Mouse (Mus musculus): ENCODE measurements at regions not wholly inside any gene's neighbourhood (a gene's known extent, or its start where the extent isn't known, plus 50 kb on each side); places are given as distances from the start of the nearest gene placed in this dataset.

DNA sequence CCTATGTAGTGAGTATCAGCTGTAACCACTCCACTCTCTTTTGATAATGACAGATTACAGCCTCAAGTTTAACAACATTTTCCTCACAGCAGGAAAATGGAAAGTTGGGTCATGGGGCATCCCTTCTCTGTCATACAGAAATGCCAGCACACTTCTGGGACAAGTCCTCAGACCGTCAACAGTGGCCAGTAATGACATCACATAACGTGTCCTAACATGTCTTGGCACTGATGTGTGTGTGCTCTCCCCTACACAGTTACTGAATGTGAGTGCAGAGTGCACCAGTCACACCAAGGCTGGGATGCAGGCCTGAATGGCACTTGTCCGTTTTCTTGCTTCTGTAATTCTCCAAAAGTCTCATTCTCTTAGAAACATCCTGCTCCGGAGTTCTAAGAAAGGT lies 132.0 kb upstream of the Lrig3 start:
- TF ChIP-seq CTCF (IDR thresholded peaks at IDR 0.05; ENCODE audit: insufficient read depth, low read depth, low read length): no peak
- TF ChIP-seq POLR2A (IDR thresholded peaks at IDR 0.05; ENCODE audit: insufficient read depth, low read depth, low read length): no peak
- 96% methylated on average over 4 of the region's 4 CpGs for WGBS
- H3K27ac ChIP-seq (ENCODE audit: insufficient read depth, low read depth, low read length): no peak overlapping the region
- no peak overlapping the region for H3K4me3 ChIP-seq (ENCODE audit: insufficient read depth, low read depth, low read length)
- no peaks in the 10 kb centered on the region for H3K4me1 ChIP-seq (ENCODE audit: control insufficient read depth, insufficient read depth, low read length)

DNA sequence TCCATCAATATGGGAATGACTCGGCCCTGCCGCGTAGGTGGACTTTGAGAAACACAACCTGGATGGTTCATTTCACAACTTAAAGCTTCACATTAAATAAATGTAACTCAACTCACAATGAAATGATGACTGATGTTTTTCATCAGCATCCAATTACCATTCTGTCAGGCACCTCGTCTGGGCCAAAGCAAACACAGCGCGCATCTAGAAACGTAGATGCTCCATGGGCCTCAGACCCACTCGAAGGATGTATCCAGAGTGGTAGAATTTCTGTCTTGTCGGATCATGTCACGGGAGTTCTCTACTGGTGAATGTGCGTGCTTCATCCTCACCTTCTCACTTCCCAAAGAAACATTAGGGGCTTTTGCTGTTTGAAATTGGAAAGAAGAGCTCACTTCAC lies 127.0 kb upstream of the Lrig3 start:
- H3K4me3 ChIP-seq (ENCODE audit: insufficient read depth, low read depth, low read length): no peak overlapping the region
- TF ChIP-seq CTCF (IDR thresholded peaks at IDR 0.05; ENCODE audit: insufficient read depth, low read depth, low read length): no peak
- no peak for TF ChIP-seq POLR2A (IDR thresholded peaks at IDR 0.05; ENCODE audit: insufficient read depth, low read depth, low read length)
- H3K27ac ChIP-seq (ENCODE audit: insufficient read depth, low read depth, low read length): no peak overlapping the region
- WGBS: 93% methylated on average over 11 of the region's 11 CpGs
- peaks cover 4% of the 10 kb centered on the region; the same call in 1 of the 2 replicates for H3K4me1 ChIP-seq (ENCODE audit: control insufficient read depth, insufficient read depth, low read length)

DNA sequence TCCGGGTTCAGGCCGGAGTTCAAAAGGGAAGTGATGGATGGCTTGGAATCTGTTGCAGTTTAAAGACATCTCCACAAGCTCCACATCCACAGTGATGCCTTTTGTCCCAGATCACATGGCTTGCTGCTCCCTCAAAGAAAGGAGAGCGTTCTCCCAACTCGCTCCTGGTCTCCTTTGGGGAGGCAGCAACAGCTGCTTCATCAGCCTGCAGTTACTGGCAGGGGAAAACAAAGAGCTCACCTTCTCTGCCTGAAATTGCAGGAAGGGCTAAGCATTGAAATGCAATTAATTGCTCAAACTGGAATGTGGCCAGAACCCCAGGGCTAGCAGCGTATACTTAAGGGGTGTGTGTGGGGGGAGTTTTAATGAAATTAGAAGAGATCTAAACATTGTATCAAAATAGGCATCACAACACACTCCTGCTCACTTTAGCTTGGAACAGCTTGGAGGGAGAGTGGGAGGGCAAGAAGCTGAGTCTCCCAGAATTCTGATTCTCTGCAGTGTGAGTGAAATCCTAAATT lies 126.3 kb upstream of the Lrig3 start:
- Histone ChIP-seq H3K4me1 (ENCODE audit: control insufficient read depth, insufficient read depth, low read length) (peaks cover 4% of the 10 kb centered on the region; the same call in 1 of the 2 replicates), H3K4me3 (ENCODE audit: insufficient read depth, low read depth, low read length) (no peak overlapping the region), H3K27ac (ENCODE audit: insufficient read depth, low read depth, low read length) (no peak overlapping the region)
- 16% methylated on average over 5 of the region's 5 CpGs for WGBS
- TF ChIP-seq CTCF (IDR thresholded peaks at IDR 0.05; ENCODE audit: insufficient read depth, low read depth, low read length) (no peak), POLR2A (IDR thresholded peaks at IDR 0.05; ENCODE audit: insufficient read depth, low read depth, low read length) (no peak)

DNA sequence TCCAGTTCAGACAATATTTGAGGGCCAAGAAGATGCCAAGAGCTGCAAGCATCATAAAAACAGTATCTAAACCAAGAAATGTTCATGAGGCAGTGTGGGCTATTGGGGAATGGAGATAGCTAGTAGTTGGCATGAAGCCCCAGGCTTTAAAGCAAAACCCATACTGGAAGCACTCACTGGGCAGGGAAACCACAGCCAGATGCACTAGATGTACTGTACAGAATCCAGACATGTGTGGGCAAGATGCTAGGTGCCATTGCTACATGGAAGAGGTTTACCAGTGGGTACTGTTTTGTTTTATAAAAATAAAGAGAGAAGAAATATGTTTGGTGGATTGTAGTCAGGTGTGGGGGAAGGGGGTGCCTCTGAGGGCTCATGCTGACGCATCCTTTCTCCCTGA lies 125.6 kb upstream of the Lrig3 start:
- Histone ChIP-seq H3K27ac (ENCODE audit: insufficient read depth, low read depth, low read length) (no peak overlapping the region), H3K4me3 (ENCODE audit: insufficient read depth, low read depth, low read length) (no peak overlapping the region), H3K4me1 (ENCODE audit: control insufficient read depth, insufficient read depth, low read length) (peaks cover 7% of the 10 kb centered on the region; the same call in 1 of the 2 replicates)
- no peak for TF ChIP-seq POLR2A (IDR thresholded peaks at IDR 0.05; ENCODE audit: insufficient read depth, low read depth, low read length)
- TF ChIP-seq CTCF (IDR thresholded peaks at IDR 0.05; ENCODE audit: insufficient read depth, low read depth, low read length): no peak
- WGBS: 91% methylated on average over 1 of the region's 1 CpGs

DNA sequence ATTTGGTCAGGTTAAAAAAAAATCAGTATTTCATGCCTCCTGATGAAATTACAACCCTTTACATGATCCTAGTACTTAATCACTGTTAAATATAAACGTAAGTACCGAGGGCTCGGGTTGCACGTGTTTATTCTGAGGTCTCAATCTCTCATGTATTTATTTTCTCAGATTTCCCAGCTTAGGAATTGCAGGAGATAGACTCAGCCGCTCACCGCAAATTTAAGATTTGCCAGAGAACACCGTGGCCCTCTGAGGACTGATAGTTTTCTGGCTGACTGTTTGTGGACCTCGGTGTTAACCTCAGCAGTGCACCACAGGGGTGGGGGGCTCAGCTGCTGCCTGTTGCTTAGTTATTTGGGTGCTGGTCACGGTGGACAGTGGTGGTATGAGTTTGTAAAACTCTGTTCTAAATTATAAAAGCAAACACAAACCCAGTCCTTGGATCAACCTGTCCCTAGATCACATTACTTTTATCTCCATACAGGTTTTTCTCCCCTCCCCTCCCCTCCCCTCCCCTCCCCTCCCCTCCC lies 121.6 kb upstream of the Lrig3 start:
- no peak overlapping the region for H3K4me3 ChIP-seq (ENCODE audit: insufficient read depth, low read depth, low read length)
- H3K4me1 ChIP-seq (ENCODE audit: control insufficient read depth, insufficient read depth, low read length): peaks cover 5% of the 10 kb centered on the region; the same call in 1 of the 2 replicates
- TF ChIP-seq POLR2A (IDR thresholded peaks at IDR 0.05; ENCODE audit: insufficient read depth, low read depth, low read length) (no peak), CTCF (IDR thresholded peaks at IDR 0.05; ENCODE audit: insufficient read depth, low read depth, low read length) (no peak)
- 63% methylated on average over 9 of the region's 9 CpGs for WGBS
- H3K27ac ChIP-seq (ENCODE audit: insufficient read depth, low read depth, low read length): no peak overlapping the region

DNA sequence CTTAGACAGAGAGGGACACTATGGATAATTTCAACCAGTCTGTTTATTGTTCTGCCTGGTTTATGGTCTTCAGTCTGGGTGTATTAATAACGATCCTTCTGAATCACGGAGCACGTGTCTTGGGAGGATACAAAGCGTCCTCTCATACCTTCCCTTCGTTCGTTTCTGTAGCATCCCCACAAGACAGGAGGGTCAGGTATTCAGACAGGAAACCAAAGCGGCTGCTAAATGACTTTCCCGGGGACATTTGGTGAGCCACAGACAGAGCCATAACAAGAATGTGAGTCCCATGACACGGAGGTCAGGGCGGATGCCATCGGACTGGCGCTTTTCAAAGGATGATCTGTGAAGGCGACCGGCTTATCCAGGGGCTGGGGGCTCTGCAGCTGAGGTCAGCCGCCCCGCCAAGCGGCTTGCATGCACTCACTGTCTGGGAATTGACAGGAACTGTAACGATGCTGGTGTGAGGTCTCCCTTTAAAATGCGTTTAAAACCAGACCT lies 120.9 kb upstream of the Lrig3 start:
- H3K4me1 ChIP-seq (ENCODE audit: control insufficient read depth, insufficient read depth, low read length): peaks cover 2% of the 10 kb centered on the region; the same call in 1 of the 2 replicates
- 32% methylated on average over 19 of the region's 19 CpGs for WGBS
- TF ChIP-seq POLR2A (IDR thresholded peaks at IDR 0.05; ENCODE audit: insufficient read depth, low read depth, low read length) (no peak), CTCF (IDR thresholded peaks at IDR 0.05; ENCODE audit: insufficient read depth, low read depth, low read length) (no peak)
- H3K27ac ChIP-seq (ENCODE audit: insufficient read depth, low read depth, low read length): no peak overlapping the region
- H3K4me3 ChIP-seq (ENCODE audit: insufficient read depth, low read depth, low read length): no peak overlapping the region

DNA sequence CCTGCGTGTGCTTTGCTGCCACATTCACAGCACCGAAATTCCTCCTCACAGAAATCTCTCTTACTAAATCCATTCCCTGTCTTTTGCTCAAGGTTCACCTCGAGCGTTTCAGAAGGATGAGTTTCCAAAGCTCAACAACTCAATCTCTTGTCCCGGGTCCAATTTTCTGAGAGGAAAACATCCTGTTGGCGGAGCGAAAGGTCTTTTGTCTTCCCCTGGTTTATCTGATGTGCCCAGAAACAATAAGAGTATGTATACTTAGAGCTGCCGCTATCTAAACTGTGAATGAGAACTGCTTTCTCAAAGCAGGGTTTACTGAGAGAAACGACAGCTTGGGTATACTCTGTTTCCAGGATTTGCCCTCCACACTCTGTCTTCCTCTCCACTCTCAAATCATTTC lies 115.6 kb upstream of the Lrig3 start:
- no peaks in the 10 kb centered on the region for H3K4me1 ChIP-seq (ENCODE audit: control insufficient read depth, insufficient read depth, low read length)
- no peak overlapping the region for H3K4me3 ChIP-seq (ENCODE audit: insufficient read depth, low read depth, low read length)
- no peak overlapping the region for H3K27ac ChIP-seq (ENCODE audit: insufficient read depth, low read depth, low read length)
- 65% methylated on average over 9 of the region's 9 CpGs for WGBS
- no peak for TF ChIP-seq CTCF (IDR thresholded peaks at IDR 0.05; ENCODE audit: insufficient read depth, low read depth, low read length)

DNA sequence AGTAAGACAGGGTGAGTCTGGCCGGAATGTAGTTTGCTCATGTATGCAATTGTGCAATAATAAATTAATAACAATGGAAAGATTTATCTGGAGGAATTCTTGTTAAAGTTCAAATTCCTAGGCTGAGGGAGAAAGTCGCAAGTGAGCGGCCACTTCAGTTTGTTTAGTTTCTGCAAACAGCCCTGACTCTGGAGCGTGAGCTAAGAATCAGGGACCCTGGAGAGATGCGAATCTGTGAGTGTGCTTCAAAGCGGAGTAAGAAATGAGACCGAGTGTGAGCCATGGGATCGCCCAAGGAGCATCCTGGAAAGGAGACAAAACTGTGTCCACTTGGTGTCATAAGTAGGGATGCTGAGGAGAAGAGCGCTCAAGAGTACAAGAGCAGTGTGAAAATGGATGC lies 104.2 kb upstream of the Lrig3 start:
- Histone ChIP-seq H3K4me3 (ENCODE audit: insufficient read depth, low read depth, low read length) (no peak overlapping the region), H3K4me1 (ENCODE audit: control insufficient read depth, insufficient read depth, low read length) (no peaks in the 10 kb centered on the region), H3K27ac (ENCODE audit: insufficient read depth, low read depth, low read length) (no peak overlapping the region)
- TF ChIP-seq CTCF (IDR thresholded peaks at IDR 0.05; ENCODE audit: insufficient read depth, low read depth, low read length): no peak
- 93% methylated on average over 9 of the region's 9 CpGs for WGBS

DNA sequence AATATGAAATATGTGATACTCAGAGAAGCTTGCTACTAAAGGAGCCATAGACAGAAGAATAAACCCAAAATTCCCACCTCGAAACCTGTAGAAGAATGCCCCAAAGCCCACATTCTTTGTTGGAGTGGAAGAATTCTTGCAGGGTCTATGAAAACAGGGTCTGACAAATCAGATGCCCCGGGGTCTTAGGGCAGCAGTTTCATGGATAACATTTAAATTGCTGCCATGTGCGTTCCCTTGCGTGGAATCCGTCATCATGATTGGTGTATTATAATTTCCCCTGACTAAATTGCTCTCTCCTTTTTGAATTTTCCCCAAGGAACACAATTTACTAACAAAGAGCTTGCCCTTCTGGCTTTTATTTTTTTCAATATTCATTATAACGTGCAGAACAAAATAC lies 99.6 kb upstream of the Lrig3 start:
- H3K4me1 ChIP-seq (ENCODE audit: control insufficient read depth, insufficient read depth, low read length): no peaks in the 10 kb centered on the region
- TF ChIP-seq CTCF (IDR thresholded peaks at IDR 0.05; ENCODE audit: insufficient read depth, low read depth, low read length): no peak
- no peak for TF ChIP-seq POLR2A (IDR thresholded peaks at IDR 0.05; ENCODE audit: insufficient read depth, low read depth, low read length)
- WGBS: 83% methylated on average over 6 of the region's 6 CpGs
- no peak overlapping the region for H3K27ac ChIP-seq (ENCODE audit: insufficient read depth, low read depth, low read length)
- H3K4me3 ChIP-seq (ENCODE audit: insufficient read depth, low read depth, low read length): no peak overlapping the region

DNA sequence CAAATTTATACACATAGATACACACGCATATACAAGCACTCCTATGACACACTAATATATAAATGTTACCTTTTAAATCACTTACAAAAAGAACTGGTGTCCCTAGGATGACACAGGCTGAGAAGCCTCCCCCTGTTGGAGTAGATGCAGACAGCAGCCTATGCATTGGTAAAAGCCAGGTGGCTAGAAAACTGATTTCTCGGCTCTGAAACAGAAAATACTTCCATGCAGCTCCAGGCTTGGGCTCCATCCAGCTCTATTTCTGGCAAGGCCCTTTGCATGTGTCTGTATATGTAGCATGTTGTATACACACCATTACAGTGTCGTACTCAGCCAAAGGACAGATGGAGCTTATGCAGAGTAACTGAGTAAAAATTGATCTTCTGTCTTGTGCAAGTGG lies 81.4 kb upstream of the Lrig3 start:
- Histone ChIP-seq H3K4me1 (ENCODE audit: control insufficient read depth, insufficient read depth, low read length) (no peaks in the 10 kb centered on the region), H3K27ac (ENCODE audit: insufficient read depth, low read depth, low read length) (no peak overlapping the region), H3K4me3 (ENCODE audit: insufficient read depth, low read depth, low read length) (no peak overlapping the region)
- TF ChIP-seq CTCF (IDR thresholded peaks at IDR 0.05; ENCODE audit: insufficient read depth, low read depth, low read length) (no peak), POLR2A (IDR thresholded peaks at IDR 0.05; ENCODE audit: insufficient read depth, low read depth, low read length) (no peak)
- 80% methylated on average over 3 of the region's 3 CpGs for WGBS

All from olfactory bulb, adult 2 months (tissue).